Mouse (Mus musculus) heart, adult 18-20 months (tissue): ENCODE measurements at regions not wholly inside any gene's neighbourhood (a gene's known extent, or its start where the extent isn't known, plus 50 kb on each side); places are given as distances from the start of the nearest gene placed in this dataset.
A peak's percentile ranks its signal among the peaks of the same experiment; 100 is the strongest.

Source experiments
- DNase-seq, 2 experiments: peaks; one replicate each; pipeline ENCODE4 v3.0.0; 2021 to 2022; ENCODE audit warnings: mixed read lengths in 1 of 2

GRCm38 (mm10) chr13:31681571-31681970 is 56.0 kb downstream of the Foxf2 start:
- no peak for DNase-seq

GRCm38 (mm10) chr13:31683311-31683710 is 57.7 kb downstream of the Foxf2 start:
- no peak for DNase-seq

- DNase-seq: no peak
Measured at GRCm38 (mm10) chr13:31688531-31688930, 62.9 kb downstream of the Foxf2 start.

- peak in 1 of 2 experiments; percentile 27 for DNase-seq
Measured at GRCm38 (mm10) chr13:31689317-31689716, 63.7 kb downstream of the Foxf2 start.

GRCm38 (mm10) chr13:31695725-31696124 is 70.1 kb downstream of the Foxf2 start:
- no peak for DNase-seq

- peak in 1 of 2 experiments; percentile 6 for DNase-seq
Measured at GRCm38 (mm10) chr13:31704199-31704598, 78.6 kb downstream of the Foxf2 start.

GRCm38 (mm10) chr13:31705406-31705805 is 79.8 kb downstream of the Foxf2 start:
- DNase-seq: no peak

- DNase-seq: no peak
Measured at GRCm38 (mm10) chr13:31710681-31711080, 85.1 kb downstream of the Foxf2 start.

GRCm38 (mm10) chr13:31715683-31716082 is 90.1 kb downstream of the Foxf2 start:
- DNase-seq: no peak

- DNase-seq: no peak
Measured at GRCm38 (mm10) chr13:31716771-31717170, 89.7 kb upstream of the Foxc1 start.

GRCm38 (mm10) chr13:31720731-31721130 is 85.7 kb upstream of the Foxc1 start:
- no peak for DNase-seq

GRCm38 (mm10) chr13:31728862-31729261 is 77.6 kb upstream of the Foxc1 start:
- DNase-seq: no peak

- DNase-seq: no peak
Measured at GRCm38 (mm10) chr13:31746276-31746675, 60.2 kb upstream of the Foxc1 start.
